Mouse (Mus musculus) midbrain, postnatal 0 days (tissue): ENCODE data around the gene Qtrt2. TPM values are rescaled to one million over a fixed set of nuclear protein-coding genes. Genes with fewer than 3 reads are reported as not detected.
A peak's percentile ranks its signal among the peaks of the same experiment; 100 is the strongest.

Experiments used
- ATAC-seq: fragments of 200-750 bp; cut with Nextera tagmentation; 2 replicates; pipeline ENCODE4 v1.8.0; 2017; ENCODE audit warnings: moderate number of reproducible peaks, mild to moderate bottlenecking, moderate TSS enrichment, moderate library complexity; ENCODE audit not compliant: low FRiP score
- DNase-seq: peaks from one replicate; pipeline ENCODE4 v3.0.0-alpha.2; 2015; ENCODE audit warnings: low spot score
- H3K27ac ChIP-seq: fragments of 300-500 bp; sonication (generic); 2 replicates; pipeline ENCODE4 v1.5.1; 2014; ENCODE audit warnings: low read depth, mild to moderate bottlenecking, low read length, mixed read lengths
- H3K27me3 ChIP-seq: fragments of 300-500 bp; sonication (generic); 2 replicates; pipeline ENCODE4 v1.6.1; 2014; ENCODE audit warnings: low read length, control low read depth, mixed read lengths; ENCODE audit not compliant: insufficient read depth
- H3K36me3 ChIP-seq: fragments of 300-500 bp; sonication (generic); 2 replicates; pipeline ENCODE4 v1.6.1; 2014; ENCODE audit warnings: low read length, control low read depth, mixed read lengths; ENCODE audit not compliant: insufficient read depth
- H3K4me1 ChIP-seq: fragments of 300-500 bp; sonication (generic); 2 replicates; pipeline ENCODE4 v1.6.1; 2014; ENCODE audit warnings: mild to moderate bottlenecking, control low read depth, antibody characterized with exemption, low read length, mixed read lengths; ENCODE audit not compliant: insufficient read depth
- H3K4me2 ChIP-seq: fragments of 300-500 bp; sonication (generic); 2 replicates; pipeline ENCODE4 v1.6.1; 2014; ENCODE audit warnings: low read depth, mild to moderate bottlenecking, low read length, mixed read lengths; ENCODE audit not compliant: poor library complexity, severe bottlenecking
- H3K4me3 ChIP-seq: fragments of 300-500 bp; sonication (generic); 2 replicates; pipeline ENCODE4 v1.5.1; 2014; ENCODE audit warnings: low read depth, mild to moderate bottlenecking, low read length, moderate library complexity
- H3K9ac ChIP-seq: fragments of 300-500 bp; sonication (generic); replicated peaks from 2 replicates; pipeline ENCODE4 v1.6.1; 2014; ENCODE audit warnings: mild to moderate bottlenecking, low read length, moderate library complexity, mixed read lengths; ENCODE audit not compliant: poor library complexity, severe bottlenecking
- H3K9me3 ChIP-seq: fragments of 300-500 bp; sonication (generic); 2 replicates; pipeline ENCODE4 v1.6.1; 2016; ENCODE audit warnings: low read length, control low read depth
- CTCF ChIP-seq: IDR thresholded peaks from 2 replicates; pipeline ENCODE4 v1.5.1; 2016; ENCODE audit warnings: antibody characterized with exemption, mild to moderate bottlenecking
- WGBS: fragments of 180-500 bp; shearing (Covaris S2); extraction: QIAGEN DNeasy Blood & Tissue Kit; methylation state at CpG from one replicate; pipeline ENCODE4 v1.1.7; 2014; 5-methylcytosine and 5-hydroxymethylcytosine counted together
- polyA plus RNA-seq: library from polyadenylated mRNA; unstranded; fragments of >200 nt; fragmentation: Nextera tagmentation; extraction: Ambion mirVana; gene quantifications from 2 replicates; pipeline ENCODE4 v1.2.1, GENCODE M21; 2015
- total RNA-seq: library from RNA; depleted of rRNA; stranded (reverse); fragments of >200 nt; gene quantifications from 2 replicates; pipeline ENCODE4 v1.2.3, GENCODE M21; 2014

Gene Qtrt2
- total and polyA plus RNA-seq, 2 experiments from 2014 or later, result 10.3 to 28.8 TPM

DNA sequence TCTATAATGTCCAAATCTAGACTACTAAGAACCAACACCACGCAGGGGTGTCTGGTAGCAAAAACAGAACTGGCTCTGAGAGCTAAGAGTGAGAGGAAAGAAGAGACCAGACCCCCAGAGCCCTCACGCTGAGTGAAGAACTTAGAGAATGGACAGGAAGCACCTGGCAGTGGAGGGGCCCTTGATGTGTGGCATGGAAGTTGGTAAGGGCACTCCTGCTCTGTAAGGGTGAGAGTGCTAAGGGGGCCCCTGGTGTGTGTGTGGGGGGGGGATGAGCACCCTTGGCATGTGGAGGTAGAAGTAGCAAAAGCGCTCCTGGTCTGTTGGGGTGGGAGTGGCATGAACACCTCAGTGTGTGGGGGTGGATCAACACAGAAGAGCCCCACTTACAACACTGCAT, 43.8 kb upstream of the Qtrt2 start:
- H3K9me3 ChIP-seq, result no peaks in the 10 kb centered on the region
- TF ChIP-seq CTCF, result no peak
- DNase-seq (no peak), ATAC-seq (no peak)
- no peak overlapping the region for H3K27ac ChIP-seq
- H3K36me3 ChIP-seq, result peaks cover 20% of the 10 kb centered on the region
- H3K4me2 ChIP-seq, result no peak overlapping the region
- WGBS, result 84% methylated on average over 3 of the region's 3 CpGs
- H3K9ac ChIP-seq, result no peak overlapping the region
- no peak overlapping the region for H3K4me3 ChIP-seq
- H3K27me3 ChIP-seq, result no peaks in the 10 kb centered on the region
- H3K4me1 ChIP-seq, result no peaks in the 10 kb centered on the region

DNA sequence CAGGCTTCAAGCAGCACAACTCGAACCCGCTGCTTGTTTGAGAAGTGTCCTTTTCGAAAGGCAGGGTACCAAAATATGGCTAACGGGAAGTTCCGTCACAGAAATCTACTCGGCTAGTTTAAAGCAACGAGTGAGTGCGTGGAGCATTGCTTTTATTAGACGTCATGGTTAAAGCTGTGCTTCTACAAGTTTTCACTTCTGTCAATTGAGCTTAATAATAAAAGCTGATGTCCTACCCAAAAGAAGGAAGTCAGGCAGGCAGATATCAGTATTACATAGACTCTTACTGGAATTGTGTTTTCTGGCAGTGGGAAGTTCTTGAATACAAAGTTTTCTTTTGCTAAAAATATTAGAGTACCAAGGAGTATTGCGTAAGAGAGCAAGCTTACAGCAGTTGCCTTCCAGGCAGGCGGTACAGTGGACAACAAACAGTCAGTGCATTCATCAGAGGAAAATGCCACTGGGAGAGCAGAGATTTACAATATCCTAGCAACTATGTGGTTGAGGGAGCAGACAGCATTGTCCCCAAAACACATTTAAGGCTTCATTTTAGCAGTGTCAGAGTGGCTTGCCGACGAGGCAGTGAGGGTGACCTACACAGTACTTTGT, 39.3 kb upstream of the Qtrt2 start:
- H3K27ac ChIP-seq, result no peak overlapping the region
- ATAC-seq (no peak), DNase-seq (peak; percentile 60)
- H3K4me2 ChIP-seq, result no peak overlapping the region
- no peak for TF ChIP-seq CTCF
- WGBS, result 71% methylated on average over 13 of the region's 13 CpGs
- no peaks in the 10 kb centered on the region for H3K27me3 ChIP-seq
- H3K36me3 ChIP-seq, result peaks cover 20% of the 10 kb centered on the region
- no peaks in the 10 kb centered on the region for H3K4me1 ChIP-seq
- no peak overlapping the region for H3K9ac ChIP-seq
- H3K9me3 ChIP-seq, result no peaks in the 10 kb centered on the region
- H3K4me3 ChIP-seq, result no peak overlapping the region

DNA sequence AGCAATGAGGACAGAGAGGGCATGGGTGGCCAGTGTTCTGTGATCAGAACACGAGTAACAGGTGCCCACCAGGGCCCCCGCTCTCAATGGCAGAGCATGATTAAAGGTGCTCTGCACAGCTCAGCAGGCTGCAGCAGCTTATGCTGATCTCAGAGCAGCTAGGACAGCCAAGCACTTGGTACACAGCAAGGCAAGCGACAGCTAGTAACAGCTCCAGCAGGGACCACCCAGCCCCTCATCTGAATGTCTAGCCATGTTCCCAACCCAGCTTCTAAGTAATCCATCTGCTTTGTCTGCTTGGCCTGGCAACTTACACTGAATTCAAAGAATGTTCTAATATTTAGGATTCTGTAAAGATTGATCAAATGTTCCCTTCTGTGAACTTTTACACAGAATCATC, 37.2 kb upstream of the Qtrt2 start:
- Histone ChIP-seq H3K27ac (no peak overlapping the region), H3K4me2 (no peak overlapping the region), H3K27me3 (no peaks in the 10 kb centered on the region), H3K36me3 (peaks cover 12% of the 10 kb centered on the region), H3K9me3 (no peaks in the 10 kb centered on the region), H3K9ac (no peak overlapping the region), H3K4me3 (no peak overlapping the region), H3K4me1 (no peaks in the 10 kb centered on the region)
- DNase-seq (no peak), ATAC-seq (no peak)
- TF ChIP-seq CTCF, result no peak
- WGBS, result 57% methylated on average over 3 of the region's 3 CpGs

GRCm38 (mm10) chr16:43963291-43963690, 36.7 kb upstream of the Qtrt2 start:
- no peak for TF ChIP-seq CTCF
- peaks cover 7% of the 10 kb centered on the region for H3K36me3 ChIP-seq
- H3K27ac ChIP-seq, result no peak overlapping the region
- no peaks in the 10 kb centered on the region for H3K4me1 ChIP-seq
- WGBS, result 87% methylated on average over 9 of the region's 9 CpGs
- ATAC-seq, result no peak
- H3K4me3 ChIP-seq, result no peak overlapping the region
- no peaks in the 10 kb centered on the region for H3K9me3 ChIP-seq
- H3K4me2 ChIP-seq, result no peak overlapping the region
- no peak for DNase-seq
- no peaks in the 10 kb centered on the region for H3K27me3 ChIP-seq
- H3K9ac ChIP-seq, result no peak overlapping the region

DNA sequence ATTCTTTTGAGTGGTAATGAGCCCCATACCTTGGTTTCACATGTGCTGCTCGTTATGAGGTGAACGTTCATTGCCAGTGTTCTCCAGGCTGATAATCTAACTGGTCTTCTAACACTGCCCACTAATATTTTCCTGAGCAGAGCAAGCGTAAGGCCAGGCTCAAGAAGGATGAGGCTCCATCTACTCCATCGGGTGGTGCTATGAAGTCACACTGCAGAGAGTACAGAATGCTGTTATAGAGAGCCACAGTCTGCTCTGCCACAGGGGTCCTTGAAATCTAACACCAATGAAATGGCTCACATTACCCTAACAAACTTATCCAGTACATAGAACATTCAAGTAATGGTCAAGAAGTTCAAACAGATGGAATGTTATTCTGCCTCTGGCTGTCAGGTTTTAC, 31.4 kb upstream of the Qtrt2 start:
- H3K9ac ChIP-seq, result no peak overlapping the region
- WGBS, result 89% methylated on average over 4 of the region's 4 CpGs
- TF ChIP-seq CTCF, result no peak
- no peaks in the 10 kb centered on the region for H3K27me3 ChIP-seq
- H3K4me2 ChIP-seq, result no peak overlapping the region
- H3K36me3 ChIP-seq, result no peaks in the 10 kb centered on the region
- H3K27ac ChIP-seq, result no peak overlapping the region
- H3K9me3 ChIP-seq, result no peaks in the 10 kb centered on the region
- no peak for DNase-seq
- no peaks in the 10 kb centered on the region for H3K4me1 ChIP-seq
- ATAC-seq, result no peak
- no peak overlapping the region for H3K4me3 ChIP-seq

DNA sequence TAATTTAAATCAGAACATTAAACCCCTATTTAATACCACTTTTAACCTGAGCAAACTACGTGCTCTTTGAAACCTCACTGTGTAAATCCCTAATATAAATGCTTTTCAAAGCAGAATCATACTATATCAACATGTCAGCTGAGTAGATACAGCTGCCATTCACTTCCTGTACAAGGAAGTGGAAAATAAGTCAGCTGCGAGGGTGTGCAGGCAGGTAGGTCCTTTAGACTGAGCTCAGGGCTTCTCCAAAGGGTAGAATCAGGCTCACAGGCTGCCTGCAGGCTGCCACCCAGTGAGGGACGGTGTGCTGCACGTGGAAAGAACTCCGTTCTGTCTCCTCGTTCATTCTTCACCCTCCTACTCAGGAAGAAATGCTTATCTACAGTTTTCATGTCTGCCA, 28.3 kb upstream of the Qtrt2 start:
- Histone ChIP-seq H3K36me3 (no peaks in the 10 kb centered on the region), H3K4me1 (0 out of 2 replicates have a peak, but pooled peaks cover 2% of the 10 kb centered on the region), H3K9ac (no peak overlapping the region), H3K27ac (no peak overlapping the region), H3K4me3 (no peak overlapping the region), H3K9me3 (no peaks in the 10 kb centered on the region), H3K27me3 (no peaks in the 10 kb centered on the region), H3K4me2 (no peak overlapping the region)
- no peak for TF ChIP-seq CTCF
- no peak for ATAC-seq
- 82% methylated on average over 6 of the region's 6 CpGs for WGBS
- DNase-seq, result no peak
